Mouse (Mus musculus): ENCODE measurements around the gene Mafb. TPM values are rescaled to one million over a fixed set of nuclear protein-coding genes. Genes with fewer than 3 reads are reported as not detected.

Gene Mafb
- polyA plus RNA-seq, 1 experiment from 2014 or later, result 10.1 TPM

DNA sequence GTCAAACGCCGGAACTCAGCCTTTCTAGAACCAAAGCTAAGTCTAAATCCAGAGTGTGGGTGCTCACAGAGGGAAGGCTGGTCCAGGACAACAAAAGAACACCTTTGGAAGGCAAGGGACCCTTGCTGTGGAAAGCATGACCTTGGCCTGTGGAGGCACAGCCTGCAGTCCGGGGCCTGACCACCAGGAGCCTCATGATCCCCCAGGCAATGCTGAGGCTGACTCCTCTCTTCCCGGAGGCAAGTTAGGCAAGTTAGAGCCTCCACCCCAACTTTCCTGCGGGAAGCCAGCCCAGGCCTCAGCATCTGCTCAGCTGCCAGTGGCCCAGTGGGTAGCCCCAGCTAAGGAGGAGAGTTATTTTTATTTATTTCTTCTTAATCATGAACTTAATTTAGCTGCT, 9.4 kb upstream of the Mafb start:
- Histone ChIP-seq H3K27ac (no peak overlapping the region), H3K9ac (no peak overlapping the region), H3K4me2 (replicated peaks) (no peak overlapping the region), H3K9me3 (no peaks in the 10 kb centered on the region), H3K36me3 (no peaks in the 10 kb centered on the region), H3K27me3 (replicated peaks) (peaks cover 27% of the 10 kb centered on the region), H3K4me1 (replicated peaks) (no peaks in the 10 kb centered on the region), H3K4me3 (replicated peaks) (no peak overlapping the region)
- WGBS, result 47% methylated on average over 5 of the region's 5 CpGs
- ATAC-seq, result no peak

DNA sequence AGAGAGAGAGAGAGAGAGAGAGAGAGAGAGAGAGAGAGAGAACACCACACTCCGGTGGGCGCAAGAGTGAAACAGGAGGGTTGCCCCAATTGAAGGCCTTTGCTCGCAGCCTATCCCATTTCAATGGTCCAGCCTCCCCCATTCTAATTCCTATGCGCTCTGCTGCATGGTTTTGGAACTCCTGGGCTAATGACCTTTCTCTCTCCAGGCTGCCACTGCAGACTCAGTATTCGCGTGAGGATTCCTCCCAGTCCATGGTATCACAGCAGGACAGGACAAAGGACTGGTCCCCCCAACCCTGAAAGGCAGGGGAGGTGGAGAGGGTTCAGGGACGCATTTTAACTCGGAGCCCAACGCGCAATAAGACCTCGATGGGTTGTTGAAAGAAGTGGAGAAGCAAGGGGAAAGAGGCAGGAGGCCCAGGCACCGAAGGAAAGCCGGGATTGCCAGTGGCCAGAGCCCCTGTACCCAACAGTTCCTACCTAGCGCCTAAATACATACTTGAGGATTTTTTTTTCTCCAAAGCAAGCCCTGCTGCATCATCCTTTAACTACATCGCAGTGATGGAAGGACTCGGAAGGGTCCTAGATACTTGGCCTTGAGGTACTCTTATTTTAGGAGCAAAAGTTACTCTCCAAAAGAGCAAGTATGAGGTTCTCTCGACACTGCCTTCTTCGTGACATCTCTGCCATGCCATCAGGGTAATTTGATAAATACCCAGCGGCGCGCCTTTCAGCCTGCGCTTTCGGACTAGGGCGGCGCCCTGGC, 3.0 kb upstream of the Mafb start:
- Histone ChIP-seq H3K27me3 (replicated peaks) (peaks cover 69% of the 10 kb centered on the region), H3K9me3 (no peaks in the 10 kb centered on the region), H3K4me1 (replicated peaks) (peaks cover 27% of the 10 kb centered on the region), H3K9ac (no peak overlapping the region), H3K36me3 (no peaks in the 10 kb centered on the region), H3K27ac (no peak overlapping the region), H3K4me2 (replicated peaks) (peak overlapping the region; percentile 98; the same call in 1 of the 2 replicates), H3K4me3 (replicated peaks) (no peak overlapping the region)
- no peak for ATAC-seq
- WGBS, result 5% methylated on average over 25 of the region's 25 CpGs

DNA sequence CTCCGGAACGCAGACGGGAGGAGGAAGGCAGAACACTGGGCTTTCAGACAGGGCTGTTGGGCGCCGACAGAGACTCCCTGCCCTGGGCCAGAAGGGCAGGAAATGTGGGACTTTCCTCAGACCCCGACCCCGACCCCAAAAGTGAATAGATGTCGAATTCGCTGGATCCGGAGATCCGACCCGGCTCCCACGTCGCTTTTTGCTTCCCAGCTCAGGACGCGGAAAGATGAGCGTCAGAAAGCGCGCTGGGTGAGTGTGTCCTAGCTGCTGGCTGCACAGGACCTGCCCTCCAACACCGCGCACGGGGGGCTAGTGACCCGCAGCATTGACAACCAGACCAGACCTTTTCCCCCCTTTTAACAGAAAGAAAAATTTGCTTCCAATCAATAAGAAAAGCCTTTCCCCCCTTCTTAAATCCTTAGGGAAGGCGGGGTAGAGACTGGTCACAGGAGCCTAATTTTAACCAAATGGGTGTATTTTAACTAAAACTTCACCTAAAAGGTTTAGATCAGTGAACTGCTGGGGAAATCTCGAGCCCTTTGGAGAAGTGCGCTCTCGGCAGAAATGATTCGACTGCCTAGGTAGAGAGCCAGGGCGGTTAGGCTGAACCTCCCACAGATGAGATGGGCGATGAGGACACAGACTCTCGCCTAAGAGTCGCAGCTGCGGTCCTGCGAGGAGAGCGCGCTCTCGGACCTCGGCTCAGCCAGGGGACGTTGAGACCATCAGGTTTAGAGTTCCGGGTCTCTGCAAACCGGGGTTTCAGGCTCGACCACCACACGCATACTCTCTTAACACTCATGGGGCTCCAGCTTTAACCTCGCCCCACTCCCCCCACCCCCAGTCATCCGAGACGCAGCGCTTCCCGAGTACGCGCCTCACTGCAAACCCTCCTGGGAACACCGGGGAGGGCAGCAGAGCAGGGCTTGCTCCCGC, 1.8 kb upstream of the Mafb start:
- WGBS, result under 1% methylated on average over 52 of the region's 52 CpGs
- H3K4me1 ChIP-seq (replicated peaks), result peaks cover 30% of the 10 kb centered on the region
- H3K9me3 ChIP-seq, result no peaks in the 10 kb centered on the region
- H3K27ac ChIP-seq, result no peak overlapping the region
- H3K9ac ChIP-seq, result no peak overlapping the region
- no peaks in the 10 kb centered on the region for H3K36me3 ChIP-seq
- H3K4me3 ChIP-seq (replicated peaks), result peak overlapping the region; percentile 23
- no peak for ATAC-seq
- H3K27me3 ChIP-seq (replicated peaks), result peaks cover 72% of the 10 kb centered on the region
- peak overlapping the region; percentile 98 for H3K4me2 ChIP-seq (replicated peaks)

DNA sequence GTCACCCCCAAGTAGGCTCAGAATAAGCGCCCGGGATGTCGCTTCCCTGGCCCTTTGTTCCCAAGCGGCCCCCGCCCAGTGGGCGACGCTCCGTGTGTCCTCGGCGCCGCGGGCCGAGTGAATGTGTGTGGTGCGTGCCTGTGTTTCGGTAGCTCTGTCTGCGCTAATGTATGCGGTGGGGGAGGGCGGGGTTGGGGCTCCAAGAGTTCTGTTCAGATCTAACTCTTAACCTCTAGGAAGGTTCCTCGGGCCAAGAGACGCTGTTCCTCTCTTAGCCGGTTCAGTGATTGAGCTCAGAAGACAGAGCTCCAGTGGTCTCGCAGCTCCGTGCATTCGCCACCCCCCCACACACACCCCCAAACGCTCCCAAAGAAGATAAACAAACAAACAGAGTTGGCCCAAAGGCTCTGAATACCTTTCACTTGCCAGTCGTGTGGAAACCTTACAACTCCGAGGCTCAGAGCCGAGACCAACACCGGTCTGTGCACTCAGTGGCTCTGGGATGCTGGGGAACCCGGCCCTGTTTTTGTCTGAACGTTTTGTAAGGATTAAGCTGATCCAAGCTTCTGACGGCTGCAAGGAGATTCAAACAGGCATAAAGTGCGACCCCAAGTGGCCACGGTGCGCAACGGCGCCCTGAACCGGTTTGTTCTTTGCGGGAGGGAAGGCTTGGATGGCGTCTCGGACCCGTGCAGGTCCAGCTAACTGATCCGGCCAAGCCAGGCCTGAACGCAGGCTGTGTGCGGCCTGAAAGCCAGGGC, 763 bp upstream of the Mafb start:
- ATAC-seq, result peak; percentile 50
- Histone ChIP-seq H3K4me1 (replicated peaks) (peaks cover 30% of the 10 kb centered on the region), H3K4me3 (replicated peaks) (peak overlapping the region; percentile 59), H3K27me3 (replicated peaks) (peaks cover 74% of the 10 kb centered on the region), H3K4me2 (replicated peaks) (peak overlapping the region; percentile 98), H3K9me3 (no peaks in the 10 kb centered on the region), H3K36me3 (no peaks in the 10 kb centered on the region), H3K27ac (peak overlapping the region; percentile 70), H3K9ac (peak overlapping the region; percentile 66)
- under 1% methylated on average over 45 of the region's 45 CpGs for WGBS

DNA sequence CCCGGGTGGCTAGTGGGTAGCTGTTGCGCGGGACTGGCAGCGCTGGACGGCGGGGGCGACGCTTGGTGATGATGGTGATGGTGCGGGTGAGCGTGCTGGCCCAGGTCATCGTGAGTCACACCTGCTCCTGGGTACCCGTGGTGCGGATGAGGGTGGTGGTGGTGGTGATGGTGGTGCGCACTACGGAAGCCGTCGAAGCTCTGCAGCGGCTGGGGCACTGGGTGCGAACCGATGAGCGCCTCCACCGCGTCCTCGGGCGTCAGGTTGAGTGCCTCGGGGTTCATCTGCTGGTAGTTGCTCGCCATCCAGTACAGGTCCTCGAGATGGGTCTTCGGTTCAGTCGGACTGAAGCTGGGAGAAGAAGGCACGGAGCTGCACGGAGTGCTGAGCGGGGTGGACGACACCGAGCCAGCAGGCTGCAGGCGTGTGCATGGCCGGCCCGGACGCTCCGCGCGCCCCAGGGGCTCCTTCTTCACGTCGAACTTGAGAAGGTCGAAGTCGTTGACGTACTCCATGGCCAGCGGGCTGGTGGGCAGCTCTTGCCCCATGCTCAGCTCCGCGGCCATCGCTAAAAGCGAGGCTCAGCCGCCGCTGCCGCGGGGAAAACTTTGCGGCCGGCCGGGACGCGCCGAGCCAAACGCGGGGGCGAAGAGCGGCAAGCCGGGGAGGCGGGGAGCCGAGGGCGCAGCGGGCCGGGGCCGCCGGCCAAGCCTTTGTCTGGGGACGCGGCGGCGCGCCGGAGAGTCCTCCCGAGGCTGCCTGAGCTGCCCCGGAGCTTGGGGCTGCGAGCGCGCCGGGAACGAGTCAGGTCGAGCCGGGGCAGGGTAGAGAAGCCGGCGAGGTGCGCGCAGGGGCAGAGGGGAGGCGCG, 520 bp downstream of the Mafb start:
- Histone ChIP-seq H3K9ac (peak overlapping the region; percentile 66), H3K36me3 (no peaks in the 10 kb centered on the region), H3K4me2 (replicated peaks) (peak overlapping the region; percentile 98), H3K4me1 (replicated peaks) (peaks cover 30% of the 10 kb centered on the region), H3K9me3 (no peaks in the 10 kb centered on the region), H3K27ac (peak overlapping the region; percentile 51), H3K4me3 (replicated peaks) (peak overlapping the region; percentile 59), H3K27me3 (replicated peaks) (peaks cover 75% of the 10 kb centered on the region)
- ATAC-seq, result peak; percentile 10
- under 1% methylated on average over 94 of the region's 95 CpGs for WGBS

DNA sequence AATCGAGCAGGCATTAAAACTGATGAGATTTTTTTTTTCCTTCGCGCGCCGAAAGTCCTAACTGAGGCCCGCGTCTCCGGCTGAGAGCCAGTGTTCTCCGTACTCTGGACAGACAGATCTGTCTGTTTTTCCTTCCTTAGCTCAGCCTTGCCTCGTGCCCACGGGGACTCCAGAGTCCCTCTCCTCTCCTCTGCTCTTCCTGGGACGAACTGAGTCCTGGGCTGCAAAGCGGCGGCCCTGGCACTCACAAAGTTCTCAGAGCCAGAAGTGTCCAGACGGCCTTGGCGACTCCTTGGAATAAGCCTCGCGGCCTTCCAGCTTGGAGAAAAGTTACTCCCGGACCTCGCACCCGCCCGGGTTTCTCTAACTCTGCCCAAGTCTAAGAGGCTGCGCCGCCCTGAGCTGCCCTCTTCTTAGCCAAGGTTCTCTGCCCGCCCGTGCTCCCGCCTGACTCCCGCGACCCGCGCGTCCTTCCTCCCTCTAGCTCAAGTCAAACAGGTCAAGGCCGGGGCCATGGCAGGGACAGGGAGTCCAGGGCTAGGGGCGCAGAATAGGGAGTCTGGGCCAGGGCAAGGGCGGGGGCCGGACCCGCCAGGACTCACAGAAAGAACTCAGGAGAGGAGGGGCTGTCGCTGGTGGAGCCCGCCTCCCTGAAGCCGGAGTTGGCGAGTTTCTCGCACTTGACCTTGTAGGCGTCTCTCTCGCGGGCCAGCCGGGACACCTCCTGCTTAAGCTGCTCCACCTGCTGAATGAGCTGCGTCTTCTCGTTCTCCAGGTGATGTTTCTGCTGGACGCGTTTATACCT, 1.6 kb downstream of the Mafb start:
- ATAC-seq, result no peak
- no peak overlapping the region for H3K27ac ChIP-seq
- no peaks in the 10 kb centered on the region for H3K9me3 ChIP-seq
- H3K4me2 ChIP-seq (replicated peaks), result peak overlapping the region; percentile 98
- H3K9ac ChIP-seq, result peak overlapping the region; percentile 66
- H3K27me3 ChIP-seq (replicated peaks), result peaks cover 74% of the 10 kb centered on the region
- H3K4me3 ChIP-seq (replicated peaks), result peak overlapping the region; percentile 59
- peaks cover 30% of the 10 kb centered on the region for H3K4me1 ChIP-seq (replicated peaks)
- no peaks in the 10 kb centered on the region for H3K36me3 ChIP-seq
- WGBS, result under 1% methylated on average over 50 of the region's 50 CpGs

DNA sequence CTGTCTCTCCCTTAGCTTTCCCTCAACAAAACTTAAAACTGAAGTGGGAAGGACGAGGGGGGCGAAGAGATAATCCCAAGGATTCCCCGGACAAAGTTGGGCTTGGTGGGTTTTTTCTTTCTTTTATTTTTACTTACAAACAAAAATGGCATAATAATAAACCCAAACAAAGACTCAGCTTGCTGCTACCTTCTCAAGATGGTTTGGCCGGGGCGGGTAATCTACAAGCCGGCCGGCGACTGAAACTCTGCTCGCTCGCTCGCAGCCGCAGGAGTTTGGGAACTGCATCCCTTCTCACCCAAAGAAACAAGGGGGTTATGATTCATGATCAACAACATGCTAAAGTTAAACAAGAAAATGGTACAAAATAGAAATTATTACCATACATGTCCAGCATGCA, 2.2 kb downstream of the Mafb start:
- H3K9ac ChIP-seq, result no peak overlapping the region
- H3K9me3 ChIP-seq, result no peaks in the 10 kb centered on the region
- no peaks in the 10 kb centered on the region for H3K36me3 ChIP-seq
- no peak overlapping the region for H3K27ac ChIP-seq
- no peak for ATAC-seq
- H3K4me3 ChIP-seq (replicated peaks), result peak overlapping the region; percentile 59
- peaks cover 74% of the 10 kb centered on the region for H3K27me3 ChIP-seq (replicated peaks)
- H3K4me1 ChIP-seq (replicated peaks), result peaks cover 30% of the 10 kb centered on the region
- 5% methylated on average over 12 of the region's 12 CpGs for WGBS
- H3K4me2 ChIP-seq (replicated peaks), result peak overlapping the region; percentile 98

DNA sequence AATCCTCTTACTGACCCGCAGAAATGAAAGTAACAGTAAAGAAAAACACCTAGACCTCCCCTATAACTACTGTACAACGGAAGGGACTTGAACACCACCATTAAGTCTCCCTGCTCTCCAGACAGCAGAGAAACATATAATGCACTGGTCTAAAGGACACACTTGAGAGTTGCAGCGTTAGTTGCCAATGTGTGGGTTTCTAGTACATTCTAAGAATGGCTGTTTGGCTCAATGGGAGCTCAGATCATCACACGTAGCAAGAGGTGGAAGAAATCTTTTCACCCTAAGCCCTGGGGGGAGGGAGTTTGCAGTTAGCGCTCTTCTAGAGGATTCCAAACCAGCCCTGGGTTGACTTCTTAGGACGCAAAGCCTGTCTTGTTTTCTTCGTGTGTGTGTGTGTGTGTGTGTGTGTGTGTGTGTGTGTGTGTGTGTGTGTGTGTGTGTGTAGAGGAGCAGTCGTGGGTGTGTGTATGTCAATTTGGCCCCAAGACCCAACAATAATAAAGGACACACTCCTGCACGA, 2.7 kb downstream of the Mafb start:
- WGBS, result 10% methylated on average over 9 of the region's 9 CpGs
- H3K27ac ChIP-seq, result no peak overlapping the region
- H3K9me3 ChIP-seq, result no peaks in the 10 kb centered on the region
- peak overlapping the region; percentile 98; the same call in 1 of the 2 replicates for H3K4me2 ChIP-seq (replicated peaks)
- peaks cover 73% of the 10 kb centered on the region for H3K27me3 ChIP-seq (replicated peaks)
- H3K36me3 ChIP-seq, result no peaks in the 10 kb centered on the region
- no peak for ATAC-seq
- peak overlapping the region; percentile 59; the same call in 1 of the 2 replicates for H3K4me3 ChIP-seq (replicated peaks)
- H3K9ac ChIP-seq, result no peak overlapping the region
- peaks cover 28% of the 10 kb centered on the region for H3K4me1 ChIP-seq (replicated peaks)

DNA sequence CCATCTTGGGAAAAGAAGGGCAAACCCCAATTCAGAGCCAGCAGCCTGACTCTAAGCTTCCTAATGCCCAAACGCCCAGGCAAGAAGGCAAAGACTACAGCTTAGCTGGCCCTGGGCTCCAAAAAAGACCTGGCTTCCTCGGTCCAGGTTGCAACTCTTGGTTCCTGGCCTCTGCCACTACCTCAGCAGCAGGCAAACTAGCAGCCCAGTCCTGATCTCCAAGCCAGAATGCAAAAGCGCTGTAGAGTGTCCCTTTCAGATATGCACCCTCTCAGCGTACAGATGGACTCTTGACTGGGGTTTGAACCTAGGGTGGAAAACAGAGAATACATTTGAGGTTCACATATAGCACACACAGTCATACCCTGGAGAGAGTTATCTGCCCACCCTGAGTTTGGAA, 3.7 kb downstream of the Mafb start:
- ATAC-seq, result no peak
- Histone ChIP-seq H3K27me3 (replicated peaks) (peaks cover 73% of the 10 kb centered on the region), H3K27ac (no peak overlapping the region), H3K9me3 (no peaks in the 10 kb centered on the region), H3K9ac (no peak overlapping the region), H3K36me3 (no peaks in the 10 kb centered on the region), H3K4me2 (replicated peaks) (no peak overlapping the region), H3K4me1 (replicated peaks) (peaks cover 25% of the 10 kb centered on the region), H3K4me3 (replicated peaks) (no peak overlapping the region)
- 18% methylated on average over 4 of the region's 4 CpGs for whole genome bisulfite sequencing

DNA sequence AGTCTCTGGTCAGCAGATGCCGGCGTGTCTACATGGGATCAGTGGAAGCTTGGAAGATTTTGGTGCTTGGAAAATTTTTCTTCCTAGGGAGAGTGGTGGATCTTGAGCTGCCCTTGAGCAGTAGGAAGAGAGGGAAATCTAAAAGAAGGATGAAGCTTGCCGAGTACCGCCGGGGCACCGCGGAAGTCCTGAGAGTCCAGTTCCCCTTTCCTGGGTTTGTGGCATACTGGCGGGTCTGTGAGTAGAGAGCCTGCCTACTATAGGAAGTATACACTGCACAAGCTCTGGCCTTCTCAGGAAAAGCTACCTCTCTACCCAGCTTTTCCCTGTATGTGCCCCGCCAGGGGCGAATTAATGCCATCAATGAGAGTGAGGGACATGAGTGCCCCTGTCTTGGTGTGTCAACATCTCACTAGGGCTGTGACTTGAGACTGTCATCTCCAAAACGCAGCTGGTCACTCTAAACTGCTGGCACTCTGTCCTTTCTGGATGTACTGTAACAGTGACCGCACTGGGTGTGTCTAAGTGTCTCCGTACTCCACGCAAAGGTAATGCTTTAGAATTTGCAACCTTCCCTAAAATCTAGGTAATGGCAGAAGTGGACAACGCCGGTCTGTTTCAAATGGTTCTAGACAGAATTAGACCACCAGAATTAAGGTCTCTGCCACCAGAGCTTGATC, 5.3 kb downstream of the Mafb start:
- peaks cover 18% of the 10 kb centered on the region for H3K4me1 ChIP-seq (replicated peaks)
- H3K9me3 ChIP-seq, result no peaks in the 10 kb centered on the region
- 12% methylated on average over 16 of the region's 16 CpGs for WGBS
- no peak overlapping the region for H3K4me2 ChIP-seq (replicated peaks)
- H3K36me3 ChIP-seq, result no peaks in the 10 kb centered on the region
- ATAC-seq, result no peak
- H3K27me3 ChIP-seq (replicated peaks), result peaks cover 75% of the 10 kb centered on the region
- H3K4me3 ChIP-seq (replicated peaks), result no peak overlapping the region
- no peak overlapping the region for H3K27ac ChIP-seq
- no peak overlapping the region for H3K9ac ChIP-seq
